Mouse (Mus musculus): Measurements from ENCODE around the gene Musk.

Musk gene

DNA sequence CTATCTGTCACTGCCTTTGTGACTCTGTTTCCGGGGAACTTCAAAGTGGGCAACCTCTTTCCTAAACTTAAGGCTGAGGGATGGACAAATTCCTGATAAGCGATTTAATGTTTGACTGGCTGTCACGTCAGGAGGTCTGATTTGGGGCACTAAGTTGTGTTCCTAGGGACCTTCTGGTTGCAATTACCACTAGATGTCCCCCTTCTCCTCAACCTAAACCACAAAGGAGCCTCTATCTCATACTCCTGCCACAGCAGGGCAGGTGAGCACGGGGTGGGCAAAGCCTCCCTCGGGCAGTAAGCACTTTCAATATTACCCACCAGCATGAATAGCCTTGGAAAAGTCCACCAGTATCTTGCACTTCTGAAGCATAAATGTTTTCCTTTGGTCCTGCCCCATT, 133.5 kb downstream of the Musk start:
- no peak for DNase-seq

DNA sequence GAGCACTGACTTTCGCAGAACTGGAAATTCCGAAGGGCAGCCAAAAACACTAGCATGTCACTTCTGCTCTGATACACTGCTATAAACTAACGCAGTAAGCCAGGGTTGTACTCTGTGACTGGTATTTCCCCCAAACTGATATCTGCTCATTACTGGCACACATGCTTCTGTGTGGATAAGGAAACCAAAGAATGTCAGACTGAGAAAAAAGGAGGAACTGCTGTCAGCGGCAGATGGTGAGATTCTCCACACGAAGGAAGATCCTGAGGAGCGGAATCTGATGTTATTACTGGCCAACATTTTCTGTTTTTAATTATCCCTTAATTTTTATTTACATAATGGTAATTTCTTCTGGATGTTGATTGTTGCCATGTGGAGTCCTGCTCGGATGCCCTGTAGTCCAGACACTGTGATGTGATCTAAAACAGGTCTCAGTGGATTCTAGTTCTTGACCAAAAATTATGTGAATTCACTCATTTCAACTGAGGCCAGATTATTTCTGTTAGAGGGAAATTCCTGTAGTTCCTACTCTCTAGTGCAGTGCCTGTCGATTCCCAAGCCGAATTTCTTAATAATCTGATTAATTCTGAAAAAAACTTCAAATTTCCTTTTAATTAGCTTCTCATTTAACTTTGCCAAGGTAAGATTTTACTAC, 137.6 kb downstream of the Musk start:
- no peak for DNase-seq
